Mouse (Mus musculus): ENCODE results near the gene Gm10358. TPM values are rescaled to one million over a fixed set of nuclear protein-coding genes. Genes with fewer than 3 reads are reported as not detected.

Gene Gm10358
- not detected for total RNA-seq (2023)

DNA sequence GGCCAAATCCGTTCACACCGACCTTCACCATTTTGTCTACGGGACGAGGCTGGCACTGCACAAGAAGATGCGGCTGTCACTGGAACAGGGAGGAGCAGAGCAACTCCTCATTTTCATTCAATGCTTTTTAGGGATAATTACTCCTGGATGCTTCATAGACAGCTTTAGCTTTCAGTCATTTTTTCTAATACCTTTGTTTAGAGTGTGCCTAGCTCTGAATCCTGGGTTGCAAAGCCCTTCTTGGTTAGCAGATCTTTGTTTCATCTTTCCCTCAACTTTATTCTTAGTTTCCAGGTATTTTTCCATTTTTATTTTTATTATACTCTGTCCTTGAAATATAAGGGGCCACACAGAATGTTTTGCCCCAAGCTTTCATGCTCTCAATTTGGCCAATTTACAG, at the start of gene Gm10358:
TSS of gene Gm10358 (minus strand) at position 101 of the 400 bp plus-strand sequence.

DNA sequence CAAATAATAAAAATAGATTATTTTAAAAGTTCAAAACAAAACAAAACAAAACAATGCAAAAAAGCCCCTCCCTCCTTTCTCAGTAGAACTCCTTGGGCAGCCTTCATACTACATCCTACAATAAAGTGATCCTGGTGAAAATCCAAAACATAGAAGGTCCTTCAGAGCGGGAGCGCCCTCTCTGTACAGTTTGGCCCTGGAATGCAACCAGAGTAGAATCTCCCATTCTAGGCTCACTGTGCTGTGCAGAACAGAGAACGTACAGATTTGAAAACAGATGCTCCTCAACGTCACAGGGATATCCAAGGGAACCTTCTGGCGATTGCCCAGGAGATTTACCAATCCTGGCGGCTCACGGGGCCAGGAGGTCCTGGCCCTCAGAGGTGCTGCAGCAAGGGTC, 42.0 kb upstream of the Gm10358 start, which contains the start of gene Iqcm:
TSS of gene Iqcm (plus strand) at position 301 of the 400 bp plus-strand sequence.

Other genes with a start within 250 kb of the Gm10358 start
- gene Rasd2, start 192.6 kb downstream of the Gm10358 start, total RNA-seq (2023) = 1 to 10 TPM in 1 of 2 experiments, under 1 TPM in 1; 0.55 to 1.2 TPM
- gene Iqcm, start 42.1 kb upstream of the Gm10358 start, total RNA-seq (2023) = not detected

All from monocyte, adult 59 days (primary cell).